Mouse (Mus musculus) MEL (cell line): ENCODE results near the gene Gm11099. TPM values are rescaled to one million over a fixed set of nuclear protein-coding genes. Genes with fewer than 3 reads are reported as not detected.

Experiments used
- DNase-seq: peaks from one replicate; pipeline ENCODE4 v3.0.0; 2011; ENCODE audit warnings: low read depth, low spot score
- H3K27ac ChIP-seq: 2 replicates; pipeline ENCODE4 v1.5.1; 2012; ENCODE audit warnings: low read depth, mild to moderate bottlenecking, control low read depth, low read length, moderate library complexity; ENCODE audit not compliant: control insufficient read depth
- H3K27me3 ChIP-seq, 2 experiments: fragments of 150-350 bp in 1 of 2; sonication (generic) in 1 of 2; 2 replicates each; pipeline ENCODE4 v1.6.1; 2012; ENCODE audit warnings: low read length in 2 of 2, mild to moderate bottlenecking in 2 of 2, improper control_type of control experiment in 1 of 2, moderate library complexity in 1 of 2; ENCODE audit not compliant: insufficient read depth in 2 of 2, control insufficient read depth in 1 of 2
- H3K36me3 ChIP-seq, 2 experiments: 2 replicates each; pipeline ENCODE4 v1.6.1; 2012 to 2014; ENCODE audit warnings: low read length in 2 of 2, improper control_type of control experiment in 1 of 2, inconsistent platforms in 1 of 2, mild to moderate bottlenecking in 1 of 2; ENCODE audit not compliant: insufficient read depth in 2 of 2, control insufficient read depth in 1 of 2
- H3K4me1 ChIP-seq, 2 experiments: fragments of 150-350 bp in 1 of 2; sonication (generic) in 1 of 2; 2 replicates each; pipeline ENCODE4 v1.6.1; 2012; ENCODE audit warnings: low read length in 2 of 2, improper control_type of control experiment in 1 of 2, mild to moderate bottlenecking in 1 of 2; ENCODE audit not compliant: insufficient read depth in 2 of 2, control insufficient read depth in 1 of 2
- H3K4me3 ChIP-seq, 2 experiments: fragments of 150-350 bp in 1 of 2; sonication (generic) in 1 of 2; 2 replicates each; pipeline ENCODE4 v1.5.1; 2012; ENCODE audit warnings: low read depth in 2 of 2, low read length in 2 of 2, mild to moderate bottlenecking in 2 of 2, moderate library complexity in 2 of 2, control low read depth in 1 of 2, improper control_type of control experiment in 1 of 2; ENCODE audit not compliant: control insufficient read depth in 1 of 2, insufficient read depth in 1 of 2
- H3K79me2 ChIP-seq: 2 replicates; pipeline ENCODE4 v1.6.1; 2012; ENCODE audit warnings: mild to moderate bottlenecking, low read length, moderate library complexity; ENCODE audit not compliant: control insufficient read depth, poor library complexity, insufficient read depth
- H3K9ac ChIP-seq: 2 replicates; pipeline ENCODE4 v1.6.1; 2012; ENCODE audit warnings: low read depth, mild to moderate bottlenecking, control low read depth, low read length, moderate library complexity; ENCODE audit not compliant: control insufficient read depth, poor library complexity, severe bottlenecking
- H3K9me3 ChIP-seq: fragments of 150-350 bp; sonication (generic); replicated peaks from 2 replicates; pipeline ENCODE4 v1.6.1; 2012; ENCODE audit warnings: mild to moderate bottlenecking, low read length, improper control_type of control experiment, moderate library complexity; ENCODE audit not compliant: insufficient read depth
- BHLHE40 ChIP-seq: IDR thresholded peaks from 2 replicates; pipeline ENCODE4 v1.6.1; 2012; ENCODE audit warnings: low read depth, mild to moderate bottlenecking, inconsistent platforms, low read length, improper control_type of control experiment, borderline replicate concordance
- CHD1 ChIP-seq: IDR thresholded peaks from 2 replicates; pipeline ENCODE4 v1.6.1; 2012; ENCODE audit warnings: low read depth, mild to moderate bottlenecking, inconsistent platforms, low read length, improper control_type of control experiment
- CTCF ChIP-seq, 3 experiments: IDR thresholded peaks in 2 of 3; conservative IDR thresholded peaks in 1 of 3; 2 replicates each; pipeline ENCODE4 v1.5.1; 2011 to 2012; ENCODE audit warnings: low read length in 3 of 3, low read depth in 2 of 3, mild to moderate bottlenecking in 2 of 3, improper control_type of control experiment in 1 of 3, inconsistent platforms in 1 of 3, mixed read lengths in 1 of 3, moderate library complexity in 1 of 3; ENCODE audit not compliant: control insufficient read depth in 1 of 3, insufficient read depth in 1 of 3, poor library complexity in 1 of 3, severe bottlenecking in 1 of 3
- EP300 ChIP-seq, 2 experiments: IDR thresholded peaks; 2 replicates each; pipeline ENCODE4 v1.6.1; 2011; ENCODE audit warnings: improper control_type of control experiment in 2 of 2, low read length in 2 of 2, low read depth in 1 of 2, mild to moderate bottlenecking in 1 of 2
- ETS1 ChIP-seq: IDR thresholded peaks from 2 replicates; pipeline ENCODE4 v1.6.1; 2012; ENCODE audit warnings: low read depth, mild to moderate bottlenecking, inconsistent platforms, low read length, improper control_type of control experiment, moderate library complexity
- GABPA ChIP-seq: IDR thresholded peaks from 2 replicates; pipeline ENCODE4 v1.6.1; 2012; ENCODE audit warnings: low read depth, mild to moderate bottlenecking, inconsistent platforms, low read length, improper control_type of control experiment, moderate library complexity
- GATA1 ChIP-seq: IDR thresholded peaks from 2 replicates; pipeline ENCODE4 v1.6.1; 2011; ENCODE audit warnings: low read depth, low read length, improper control_type of control experiment
- HCFC1 ChIP-seq: IDR thresholded peaks from 2 replicates; pipeline ENCODE4 v1.6.1; 2012; ENCODE audit warnings: low read depth, mild to moderate bottlenecking, inconsistent platforms, low read length, improper control_type of control experiment, moderate library complexity
- JUND ChIP-seq: IDR thresholded peaks from 2 replicates; pipeline ENCODE4 v1.6.1; 2011; ENCODE audit warnings: low read depth, mild to moderate bottlenecking, improper control_type of control experiment, low read length
- MAFK ChIP-seq: IDR thresholded peaks from 2 replicates; pipeline ENCODE4 v1.6.1; 2011; ENCODE audit warnings: low read depth, mild to moderate bottlenecking, low read length, improper control_type of control experiment, borderline replicate concordance
- MAX ChIP-seq: IDR thresholded peaks from 2 replicates; pipeline ENCODE4 v1.6.1; 2011; ENCODE audit warnings: low read length, improper control_type of control experiment
- MXI1 ChIP-seq: IDR thresholded peaks from 2 replicates; pipeline ENCODE4 v1.6.1; 2011; ENCODE audit warnings: mild to moderate bottlenecking, low read depth, low read length, improper control_type of control experiment
- MYB ChIP-seq: IDR thresholded peaks from 2 replicates; pipeline ENCODE4 v1.6.1; 2011; ENCODE audit warnings: mild to moderate bottlenecking, low read depth, low read length, improper control_type of control experiment
- MYC ChIP-seq: IDR thresholded peaks from 2 replicates; pipeline ENCODE4 v1.6.1; 2011; ENCODE audit warnings: low read depth, mild to moderate bottlenecking, low read length, improper control_type of control experiment, moderate library complexity
- POLR2A ChIP-seq, 2 experiments: IDR thresholded peaks; 2 replicates each; pipeline ENCODE4 v1.6.1; 2011 to 2012; ENCODE audit warnings: low read length in 2 of 2, mild to moderate bottlenecking in 2 of 2, control low read depth in 1 of 2, improper control_type of control experiment in 1 of 2, low read depth in 1 of 2, moderate library complexity in 1 of 2; ENCODE audit not compliant: control insufficient read depth in 1 of 2, insufficient read depth in 1 of 2, poor library complexity in 1 of 2
- POLR2AphosphoS2 ChIP-seq: IDR thresholded peaks from 2 replicates; pipeline ENCODE4 v1.6.1; 2011; ENCODE audit warnings: low read length, improper control_type of control experiment
- POLR2AphosphoS5 ChIP-seq: IDR thresholded peaks from 2 replicates; pipeline ENCODE4 v1.6.1; 2012; ENCODE audit warnings: low read depth, borderline replicate concordance, mild to moderate bottlenecking, inconsistent platforms, low read length, moderate library complexity, mixed read lengths
- RAD21 ChIP-seq: IDR thresholded peaks from 2 replicates; pipeline ENCODE4 v1.6.1; 2011; ENCODE audit warnings: mild to moderate bottlenecking, low read depth, low read length, improper control_type of control experiment
- RCOR1 ChIP-seq: IDR thresholded peaks from 2 replicates; pipeline ENCODE4 v1.6.1; 2012; ENCODE audit warnings: low read depth, mild to moderate bottlenecking, inconsistent platforms, low read length, improper control_type of control experiment
- SIN3A ChIP-seq: IDR thresholded peaks from 2 replicates; pipeline ENCODE4 v1.6.1; 2012; ENCODE audit warnings: low read length, improper control_type of control experiment, inconsistent platforms
- USF1 ChIP-seq: IDR thresholded peaks from 2 replicates; pipeline ENCODE4 v1.6.1; 2014; ENCODE audit warnings: low read depth, mild to moderate bottlenecking, inconsistent platforms, low read length, improper control_type of control experiment, moderate library complexity
- USF2 ChIP-seq, 2 experiments: IDR thresholded peaks; 2 replicates each; pipeline ENCODE4 v1.6.1; 2011 to 2012; ENCODE audit warnings: improper control_type of control experiment in 2 of 2, low read length in 2 of 2, borderline replicate concordance in 1 of 2, inconsistent platforms in 1 of 2, low read depth in 1 of 2, mild to moderate bottlenecking in 1 of 2; ENCODE audit not compliant: insufficient read depth in 1 of 2
- ZKSCAN1 ChIP-seq: IDR thresholded peaks from 2 replicates; pipeline ENCODE4 v1.6.1; 2012; ENCODE audit warnings: low read depth, mild to moderate bottlenecking, inconsistent platforms, low read length, improper control_type of control experiment, moderate library complexity
- ZMIZ1 ChIP-seq: IDR thresholded peaks from 2 replicates; pipeline ENCODE4 v1.6.1; 2012; ENCODE audit warnings: low read depth, mild to moderate bottlenecking, inconsistent platforms, low read length, improper control_type of control experiment, moderate library complexity
- ZNF384 ChIP-seq: IDR thresholded peaks from 2 replicates; pipeline ENCODE4 v1.6.1; 2012; ENCODE audit warnings: low read depth, mild to moderate bottlenecking, inconsistent platforms, low read length, improper control_type of control experiment
- polyA plus RNA-seq, 2 experiments: library from polyadenylated mRNA; stranded (reverse) in 1 of 2; unstranded in 1 of 2; fragments of >175 nt in 1 of 2; fragments of >200 nt in 1 of 2; gene quantifications; 2 replicates each; pipeline versions ENCODE4 v1.2.1 to v1.2.4; 2012; ENCODE audit warnings: low replicate concordance in 2 of 2, low read depth in 1 of 2; ENCODE audit not compliant: insufficient read length in 2 of 2, insufficient read depth in 1 of 2, missing spikeins in 1 of 2
- total RNA-seq: library from RNA; depleted of rRNA; stranded (reverse); fragments of 300-350 nt; gene quantifications from 2 replicates; pipeline ENCODE4 v1.2.3, GENCODE M21; 2012; rRNA removed

The Gm11099 gene
- not detected in 2 replicates for total RNA-seq
- not detected for polyA plus RNA-seq

DNA sequence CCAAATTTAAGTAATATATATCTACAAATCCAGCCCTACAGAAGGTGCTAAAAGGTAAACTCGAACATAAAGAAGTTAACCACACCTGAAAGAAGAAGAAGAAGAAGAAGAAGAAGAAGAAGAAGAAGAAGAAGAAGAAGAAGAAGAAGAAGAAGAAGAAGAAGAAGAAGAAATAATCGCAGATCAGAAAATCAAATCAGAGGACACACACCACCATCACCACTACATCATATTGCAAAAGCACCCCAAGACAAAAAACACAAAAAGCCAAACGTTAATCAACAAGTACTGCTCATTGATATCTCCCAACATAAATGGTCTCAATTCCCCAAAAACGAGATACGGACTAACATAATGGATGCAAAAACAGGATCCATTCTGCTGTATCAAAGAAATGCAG is at the start of gene Gm11099:
Gene Gm11099 (plus strand): TSS at position 301 of the 400 bp plus-strand sequence.
- no peaks in the 10 kb centered on the region for H3K79me2 ChIP-seq
- no peaks in the 10 kb centered on the region for H3K9me3 ChIP-seq
- H3K27me3 ChIP-seq, result no peaks in the 10 kb centered on the region
- H3K4me3 ChIP-seq, result no peak within 1 kb of the TSS
- no peak for DNase-seq
- no peak for TF ChIP-seq HCFC1
- TF ChIP-seq POLR2AphosphoS5, result no peak
- no peak for TF ChIP-seq EP300 (IDR thresholded peaks at IDR 0.05; ENCODE audit: low read depth in 1 of 2, low read length in 2 of 2)
- TF ChIP-seq GABPA, result no peak
- no peak for TF ChIP-seq MAX
- TF ChIP-seq MXI1, result no peak
- no peak for TF ChIP-seq POLR2AphosphoS2
- TF ChIP-seq MAFK, result no peak
- no peak for TF ChIP-seq SIN3A
- TF ChIP-seq ZMIZ1, result no peak
- TF ChIP-seq USF2 (IDR thresholded peaks at IDR 0.05; ENCODE audit: borderline replicate concordance in 1 of 2, insufficient read depth in 1 of 2, low read depth in 1 of 2, low read length in 2 of 2), result no peak
- TF ChIP-seq RAD21, result no peak
- TF ChIP-seq CTCF (IDR thresholded peaks at IDR 0.05 in 2 of 3, conservative IDR thresholded peaks at IDR 0.05 in 1 of 3; ENCODE audit: control insufficient read depth in 1 of 3, insufficient read depth in 1 of 3, low read depth in 2 of 3, low read length in 3 of 3, poor library complexity in 1 of 3, severe bottlenecking in 1 of 3), result no peak
- H3K4me1 ChIP-seq, result no peaks in the 10 kb centered on the region
- no peak within 1 kb of the TSS for H3K9ac ChIP-seq
- H3K27ac ChIP-seq, result no peak within 1 kb of the TSS
- no peaks in the 10 kb centered on the region for H3K36me3 ChIP-seq

DNA sequence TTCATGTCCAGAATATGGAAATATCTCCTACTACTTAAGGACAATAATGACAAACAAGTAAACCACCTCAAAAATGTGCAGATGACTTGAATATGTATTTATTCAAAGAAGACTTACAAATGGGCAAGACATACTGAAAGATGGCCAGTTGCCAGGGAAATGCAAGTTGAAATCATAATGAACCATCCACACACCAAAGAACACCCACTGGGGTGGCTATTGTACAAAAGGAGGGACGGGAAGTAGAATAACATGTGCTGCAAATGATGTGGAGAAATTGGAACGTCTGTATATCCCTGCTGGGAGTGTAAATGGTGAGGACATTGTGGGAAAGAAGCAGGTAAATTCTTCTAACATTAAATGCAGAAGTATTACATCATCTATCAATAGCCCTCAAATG is 46.3 kb upstream of the Gm11099 start:
- no peaks in the 10 kb centered on the region for H3K27me3 ChIP-seq
- TF ChIP-seq MYC (no peak), ZNF384 (no peak), ZKSCAN1 (no peak), ETS1 (no peak), MYB (no peak), USF2 (IDR thresholded peaks at IDR 0.05; ENCODE audit: borderline replicate concordance in 1 of 2, insufficient read depth in 1 of 2, low read depth in 1 of 2, low read length in 2 of 2) (no peak), POLR2A (IDR thresholded peaks at IDR 0.05; ENCODE audit: control insufficient read depth in 1 of 2, insufficient read depth in 1 of 2, low read depth in 1 of 2, low read length in 2 of 2, poor library complexity in 1 of 2) (no peak), HCFC1 (no peak), MAFK (no peak), JUND (no peak), BHLHE40 (no peak), USF1 (no peak), CHD1 (no peak), GATA1 (no peak), RCOR1 (no peak), MAX (no peak)
- no peaks in the 10 kb centered on the region for H3K4me1 ChIP-seq
- no peak overlapping the region for H3K4me3 ChIP-seq
- H3K27ac ChIP-seq, result no peak overlapping the region
- H3K9me3 ChIP-seq, result no peaks in the 10 kb centered on the region
- H3K36me3 ChIP-seq, result no peaks in the 10 kb centered on the region
- DNase-seq, result no peak
- H3K9ac ChIP-seq, result no peak overlapping the region
- no peaks in the 10 kb centered on the region for H3K79me2 ChIP-seq
